Mouse (Mus musculus) left cerebral cortex, postnatal 36 days (tissue): Measurements from ENCODE around the gene Ttbk1. TPM values are rescaled to one million over a fixed set of nuclear protein-coding genes. Genes with fewer than 3 reads are reported as not detected.

ENCODE experiments used
- DNase-seq, 2 experiments: peaks; one replicate each; pipeline ENCODE4 v3.0.0; 2021 to 2022; ENCODE audit warnings: low spot score in 2 of 2, mixed read lengths in 1 of 2
- intact Hi-C: fragments of 180-260 bp; cut with DNase I; formaldehyde crosslinking; loops from one replicate; pipeline ENCODE4 v1.15.1; 2025
- total RNA-seq, 2 experiments: library from RNA; stranded (reverse); gene quantifications; 2 replicates each; pipeline ENCODE4 v1.2.3; 2021

The Ttbk1 gene
- total RNA-seq, 2 experiments from 2014 or later: 126 to 139 TPM

- DNase-seq: peak; percentile 66 to 72
- intact Hi-C loops: no loop called here
These were observed 3.9 kb downstream of the Ttbk1 start for GRCm38 (mm10) chr17:46483561-46484001.

DNA sequence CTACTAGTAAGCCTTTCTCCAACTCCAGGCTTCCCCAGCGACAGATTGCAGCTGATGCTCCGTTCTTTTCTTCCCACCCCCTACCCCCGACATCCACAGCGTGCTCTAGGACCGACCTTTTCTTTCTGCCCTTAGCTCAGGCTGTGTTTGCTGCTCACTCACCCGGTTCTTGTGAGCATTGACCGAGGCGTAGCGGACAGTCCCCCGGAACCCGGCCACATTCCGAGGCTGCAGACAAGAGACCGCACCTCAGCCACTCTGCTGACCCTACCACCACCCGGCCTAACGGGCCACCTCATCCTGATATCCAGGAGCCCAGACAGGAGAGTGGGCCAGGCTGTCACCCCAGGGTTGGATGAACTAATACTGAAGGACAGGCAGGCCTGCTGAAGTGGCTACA lies 10.2 kb downstream of the Ttbk1 start:
- intact Hi-C loops: no loop called here
- no peak for DNase-seq

DNA sequence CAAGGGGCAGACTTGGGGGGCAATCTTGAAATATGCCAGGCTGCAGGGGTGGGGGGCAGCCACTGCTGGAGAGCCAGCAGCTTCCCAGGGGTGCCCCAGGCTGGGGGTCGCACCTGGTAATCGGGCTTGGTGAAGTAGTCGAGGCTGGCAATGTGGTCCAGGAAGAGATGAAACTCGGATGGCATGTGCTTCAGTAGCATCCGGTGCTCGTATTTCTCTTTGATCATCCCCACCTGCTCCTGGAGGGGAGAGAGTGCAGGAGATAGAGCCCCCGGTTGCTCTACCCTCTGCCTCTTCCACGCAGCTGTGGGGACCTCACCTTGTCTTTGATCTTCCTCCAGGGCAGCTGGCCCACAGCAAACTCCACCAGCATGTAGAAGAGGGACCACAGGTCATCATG lies 10.9 kb downstream of the Ttbk1 start:
- intact Hi-C loops: no loop called here
- no peak for DNase-seq

GRCm38 (mm10) chr17:46467830-46468229 lies 19.6 kb downstream of the Ttbk1 start:
- no peak for DNase-seq

GRCm38 (mm10) chr17:46462226-46462625 lies 25.2 kb downstream of the Ttbk1 start:
- no peak for DNase-seq

More at GRCm38 (mm10) chr17:46467830-46468229, 19.6 kb downstream of the Ttbk1 start:
- intact Hi-C loops: no loop called here

DNA sequence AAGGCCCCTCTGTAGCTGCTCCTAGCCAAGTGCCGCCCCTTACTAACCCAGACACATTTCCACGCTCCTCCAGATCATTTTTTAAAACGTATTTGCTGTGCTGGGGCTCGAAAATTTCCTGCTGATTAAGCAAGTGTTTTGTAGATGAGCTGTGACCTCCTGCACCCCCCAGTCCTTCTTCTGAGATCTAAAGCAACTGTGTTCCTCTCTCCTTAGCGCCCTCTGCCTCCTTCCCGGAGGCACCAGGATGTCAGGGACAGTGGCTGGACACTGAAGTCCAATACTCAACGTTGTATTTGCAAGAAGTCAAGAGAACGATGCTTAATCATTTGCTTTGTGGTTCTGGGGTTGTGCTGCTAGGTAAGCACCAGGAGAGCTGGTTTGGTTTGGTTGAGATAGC lies 26.1 kb downstream of the Ttbk1 start:
- intact Hi-C loops: no loop called here
- DNase-seq: no peak

More at GRCm38 (mm10) chr17:46462226-46462625, 25.2 kb downstream of the Ttbk1 start:
- intact Hi-C loops: no loop called here

DNA sequence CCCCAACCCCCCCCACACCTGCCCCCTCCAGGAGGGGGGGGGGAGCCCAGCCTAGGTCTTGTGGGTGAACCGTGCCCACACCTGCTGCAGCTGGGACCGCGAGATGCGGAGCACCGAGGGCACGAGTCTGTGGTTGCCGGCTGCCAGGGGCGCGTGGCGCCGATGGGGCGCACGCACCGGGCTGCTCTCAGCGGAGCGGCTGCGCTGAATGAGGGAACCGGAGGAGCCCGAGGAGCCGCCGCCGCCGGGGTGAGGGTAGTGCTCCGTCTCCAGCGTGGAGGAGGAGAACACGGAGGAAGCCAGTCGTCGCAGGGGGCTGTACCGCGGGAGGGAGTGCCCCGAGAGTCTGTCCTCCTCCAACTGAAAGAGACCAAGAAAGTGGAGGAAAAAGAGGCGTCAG lies 26.8 kb downstream of the Ttbk1 start:
- no peak for DNase-seq
- intact Hi-C loops: no loop called here

DNA sequence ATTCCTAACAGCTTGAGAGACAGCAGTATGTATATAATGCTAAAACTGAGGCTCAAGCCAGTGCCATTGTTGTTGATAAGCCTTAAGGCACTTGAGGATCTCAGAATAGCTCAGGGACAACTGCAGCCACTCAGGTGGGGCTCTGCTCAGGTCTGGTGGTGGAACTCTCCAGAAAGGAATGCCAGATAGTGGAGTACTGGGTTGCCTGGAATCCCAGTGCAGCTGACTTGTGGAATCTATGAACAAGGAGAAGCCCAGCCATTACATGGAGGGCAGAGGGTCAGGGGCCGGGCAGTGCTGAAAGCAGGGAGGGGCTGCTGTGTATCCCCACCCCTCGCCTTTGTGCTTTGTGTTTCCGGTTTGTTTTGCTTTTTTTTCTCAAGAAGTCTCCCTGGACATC lies 29.0 kb downstream of the Ttbk1 start:
- intact Hi-C loops: no loop called here
- DNase-seq: no peak

DNA sequence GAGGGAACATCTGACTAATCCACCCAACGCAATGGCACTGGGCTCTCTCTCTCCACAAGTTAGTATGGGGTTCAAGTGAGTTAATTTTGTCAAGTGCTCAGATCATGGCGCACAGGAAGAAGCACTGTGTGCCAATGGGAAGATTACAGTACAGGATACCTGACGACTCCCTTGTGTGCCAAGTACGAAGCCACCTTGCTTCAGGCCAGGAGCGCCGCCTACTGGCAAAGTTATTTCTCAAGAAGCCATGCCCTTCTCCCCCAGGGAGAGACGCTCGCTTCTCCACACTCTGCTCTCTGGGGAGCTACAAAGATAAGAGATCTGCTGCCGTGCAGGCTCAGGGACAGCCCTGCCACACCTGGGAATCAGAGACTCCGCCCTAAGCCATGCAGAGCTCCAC lies 29.7 kb downstream of the Ttbk1 start:
- intact Hi-C loops: no loop called here
- no peak for DNase-seq

- no peak for DNase-seq
- intact Hi-C loops: no loop called here
These were observed 32.3 kb downstream of the Ttbk1 start for GRCm38 (mm10) chr17:46455110-46455691.

DNA sequence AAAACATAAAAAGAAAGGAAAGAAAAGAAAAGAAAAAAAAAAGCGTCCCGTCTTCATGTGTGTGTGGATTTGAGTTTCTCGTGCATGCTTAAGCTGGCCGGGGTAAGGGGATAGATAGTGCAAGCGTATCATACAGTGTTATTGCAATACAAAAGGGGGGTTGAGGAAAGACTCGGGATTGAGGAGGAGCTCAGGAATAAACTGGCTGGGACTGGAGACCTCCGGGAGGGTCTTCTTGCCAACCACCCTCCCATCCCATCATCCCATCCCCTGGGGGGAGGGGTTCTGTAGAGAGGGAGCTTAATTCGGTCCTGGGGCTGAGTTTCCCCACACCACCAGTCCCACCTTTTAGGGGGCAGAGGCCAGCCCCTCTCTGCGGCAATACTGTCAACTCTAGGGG lies 32.9 kb downstream of the Ttbk1 start:
- intact Hi-C loops: no loop called here

DNA sequence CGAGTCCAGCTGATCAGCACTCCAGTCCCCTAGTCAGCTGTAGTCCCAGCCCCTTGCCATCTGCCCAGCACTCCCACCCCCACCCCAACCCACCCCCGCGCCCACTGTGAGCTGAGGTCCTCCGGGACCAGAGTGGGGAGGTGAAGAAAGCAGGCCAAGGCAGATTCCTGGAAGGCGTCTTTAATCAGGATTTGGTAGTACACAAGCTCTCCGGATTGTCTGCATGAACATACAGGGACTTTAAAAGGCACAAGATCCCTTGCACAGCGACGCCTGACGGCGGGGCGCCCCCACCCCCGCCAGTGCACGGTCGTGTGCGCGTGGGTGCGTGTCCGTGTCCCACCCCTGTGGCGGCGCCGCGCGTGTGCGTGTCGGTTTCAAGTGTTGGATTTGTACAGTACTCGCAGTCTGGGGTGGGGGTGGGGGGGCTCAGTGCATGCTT lies 33.5 kb downstream of the Ttbk1 start:
- no peak for DNase-seq
- intact Hi-C loops: no loop called here

More for the DNA sequence above, 32.9 kb downstream of the Ttbk1 start:
- no peak for DNase-seq

DNA sequence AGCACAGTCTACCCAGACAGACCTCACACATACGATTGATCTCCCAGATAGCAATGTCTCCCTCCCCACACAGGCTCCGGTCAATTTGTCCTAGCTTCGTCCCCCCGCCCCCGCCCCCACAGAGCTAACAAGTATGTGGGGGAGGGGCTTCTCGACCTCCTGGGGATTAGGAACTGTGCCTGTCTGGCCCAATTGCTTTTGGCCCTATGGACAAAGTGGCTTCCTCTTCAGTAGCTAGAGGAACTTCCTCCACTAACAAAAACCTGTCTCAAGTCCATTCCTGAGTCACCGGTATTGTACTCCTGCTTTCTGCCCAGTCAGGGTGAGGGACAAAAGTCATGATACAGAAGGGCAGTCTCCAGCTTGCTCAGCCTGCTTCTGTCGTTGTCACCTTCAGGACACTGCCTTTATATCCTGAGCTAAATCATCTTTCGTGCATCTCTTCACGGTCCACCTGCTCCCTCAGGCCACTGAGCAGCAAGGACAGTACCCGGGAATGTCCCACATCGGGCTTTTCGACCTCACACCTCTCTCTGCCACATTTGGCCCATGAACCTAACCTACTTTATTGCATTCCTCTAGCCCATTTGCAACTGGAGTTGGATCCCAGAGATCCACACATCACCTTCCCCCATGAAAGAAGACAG lies 34.0 kb downstream of the Ttbk1 start:
- intact Hi-C loops: no loop called here
- no peak for DNase-seq

GRCm38 (mm10) chr17:46452683-46453082 lies 34.8 kb downstream of the Ttbk1 start:
- intact Hi-C loops: no loop called here
- DNase-seq: no peak

GRCm38 (mm10) chr17:46446264-46446663 lies 41.2 kb downstream of the Ttbk1 start:
- intact Hi-C loops: no loop called here
- no peak for DNase-seq

DNA sequence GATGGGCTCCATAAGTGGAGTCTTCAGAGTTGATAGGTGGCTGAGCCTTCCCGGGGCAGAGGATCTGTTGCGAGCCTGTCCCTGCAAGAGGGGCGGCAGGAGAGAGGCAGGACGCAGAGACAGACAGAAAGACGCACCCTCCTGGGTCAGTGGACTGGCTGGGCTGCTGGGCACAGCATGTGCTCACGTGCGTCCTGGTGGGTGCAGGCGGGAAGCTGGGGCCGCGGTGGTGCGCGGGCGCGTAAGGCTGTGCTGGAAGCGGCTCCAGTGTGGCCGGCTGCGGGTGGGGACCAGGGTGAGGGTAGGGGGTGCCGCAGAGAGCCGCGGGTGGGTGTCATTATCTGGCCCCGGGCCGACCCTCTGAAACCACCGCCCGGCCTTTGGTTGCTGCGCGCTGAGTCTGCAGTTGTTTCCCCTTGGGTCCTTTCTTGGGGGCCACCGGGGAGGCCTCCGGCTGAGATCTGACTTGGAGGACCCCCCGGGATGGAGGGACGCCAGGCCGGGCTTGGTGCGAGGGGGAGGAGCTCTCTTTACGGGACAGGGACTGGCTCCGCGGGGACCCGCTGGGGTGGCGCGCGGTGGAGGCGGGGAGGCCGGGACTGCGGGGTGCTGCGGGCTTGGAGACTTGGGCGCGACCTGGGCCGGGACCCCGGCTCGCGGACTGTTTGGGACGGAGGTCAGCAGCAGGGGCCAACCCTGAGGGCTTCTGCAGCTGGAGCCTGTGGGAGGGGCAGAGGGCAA lies 42.5 kb downstream of the Ttbk1 start:
- DNase-seq: no peak
- intact Hi-C loops: no loop called here

DNA sequence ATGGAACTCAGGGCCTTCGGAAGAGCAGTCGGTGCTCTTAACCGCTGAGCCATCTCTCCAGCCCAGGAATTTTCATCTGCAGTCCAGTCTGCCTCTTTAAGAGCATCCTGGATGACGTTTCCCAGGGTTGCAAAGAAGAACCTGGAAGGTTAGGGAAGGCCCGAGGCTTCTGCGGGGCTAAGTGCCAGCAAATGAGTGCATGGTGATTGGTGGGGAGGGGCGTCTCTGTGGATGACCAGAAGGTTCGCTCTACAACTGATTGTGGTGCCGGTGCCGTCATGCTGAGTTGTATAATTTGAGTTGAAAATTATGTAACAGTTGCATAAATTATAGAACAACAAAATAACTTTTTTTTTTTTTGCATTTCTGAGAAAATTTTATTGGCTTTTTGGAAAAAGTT lies 48.3 kb downstream of the Ttbk1 start:
- DNase-seq: no peak
- intact Hi-C loops: no loop called here

DNA sequence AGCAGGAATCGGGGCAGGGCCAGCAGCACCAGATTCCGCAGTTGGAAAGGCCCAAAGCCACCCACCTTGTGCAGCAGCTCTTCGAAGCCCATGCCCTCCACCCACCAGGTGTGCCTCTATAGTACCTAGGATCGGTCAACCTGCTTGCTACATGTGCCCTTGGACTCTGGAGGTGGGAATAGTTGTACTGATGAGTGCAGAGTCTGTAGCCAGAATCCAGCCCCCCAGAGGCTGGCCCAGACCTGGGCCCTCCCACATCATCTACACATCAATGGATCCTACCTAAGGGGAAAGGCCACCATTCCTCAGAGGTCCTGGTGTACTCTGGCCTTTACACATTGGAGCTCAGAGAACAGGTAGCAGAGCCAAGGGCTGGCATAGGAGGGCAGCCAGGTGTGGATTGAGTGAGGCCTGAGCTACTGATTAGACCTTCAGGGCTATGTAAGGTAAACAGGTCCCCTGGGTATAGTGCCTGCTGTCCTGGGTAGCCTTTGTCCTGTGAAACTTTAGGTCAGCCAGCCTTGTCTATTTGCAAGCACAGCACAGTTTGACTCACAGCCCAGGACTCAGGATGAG lies 49.1 kb downstream of the Ttbk1 start, which contains the start of gene Slc22a7:
Gene Slc22a7, minus strand, starts transcription at position 160 of the 576 bp plus-strand sequence.
- intact Hi-C loops: no loop called here
- DNase-seq: no peak

- no peak for DNase-seq
- intact Hi-C loops: no loop called here
These were observed 50.7 kb downstream of the Ttbk1 start for GRCm38 (mm10) chr17:46436672-46437366.

DNA sequence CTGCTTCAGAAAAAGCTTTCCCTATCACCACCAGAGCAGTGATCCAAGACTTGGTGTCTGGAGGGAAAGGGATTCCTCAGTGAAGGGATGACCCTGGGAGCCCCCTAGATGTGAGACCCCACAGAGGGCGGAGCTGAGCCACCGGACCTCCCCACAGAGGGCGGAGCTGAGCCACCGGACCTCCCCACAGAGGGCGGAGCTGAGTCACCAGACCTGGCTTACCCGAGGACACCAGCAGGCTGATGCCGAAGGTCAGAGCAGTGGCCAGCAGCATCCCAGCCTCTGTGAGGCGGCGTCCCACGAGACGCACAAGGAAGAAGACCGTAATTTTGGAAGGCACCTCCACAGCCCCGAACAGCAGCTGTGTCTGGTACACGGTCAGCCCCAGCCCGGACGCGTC lies 53.8 kb downstream of the Ttbk1 start:
- DNase-seq: no peak
- intact Hi-C loops: no loop called here
